Mouse (Mus musculus) left cerebral cortex, adult 2 months (tissue): ENCODE data around the gene Ppip5k2. TPM values are rescaled to one million over a fixed set of nuclear protein-coding genes. Genes with fewer than 3 reads are reported as not detected.

Experiments used
- DNase-seq, 2 experiments: peaks; one replicate each; pipeline ENCODE4 v3.0.0; 2021 to 2022; ENCODE audit warnings: low spot score in 2 of 2, mixed read lengths in 1 of 2; ENCODE audit errors: extremely low spot score in 1 of 2
- H3K27ac ChIP-seq: fragments of 200-600 bp; 2 replicates; pipeline ENCODE4 v1.8.1; 2022
- H3K4me3 ChIP-seq: fragments of 200-600 bp; 2 replicates; pipeline ENCODE4 v1.8.1; 2022
- CTCF ChIP-seq: fragments of 200-600 bp; IDR thresholded peaks from 2 replicates; pipeline ENCODE4 v1.8.1; 2022; ENCODE audit warnings: antibody characterized with exemption, mild to moderate bottlenecking, moderate library complexity
- intact Hi-C: fragments of 180-260 bp; cut with DNase I; formaldehyde crosslinking; loops from one replicate; pipeline ENCODE4 v1.15.1; 2025
- total RNA-seq, 2 experiments: library from RNA; stranded (reverse); gene quantifications; 2 replicates each; pipeline ENCODE4 v1.2.3; 2021

Gene Ppip5k2
- total RNA-seq, 2 experiments from 2014 or later = 27.2 to 30.5 TPM

GRCm38 (mm10) chr1:97748163-97748562, 22.0 kb downstream of the Ppip5k2 start:
- TF ChIP-seq CTCF = no peak
- no peak overlapping the region for H3K4me3 ChIP-seq
- H3K27ac ChIP-seq = no peak overlapping the region
- intact Hi-C loops = no loop called here
- DNase-seq = no peak

- intact Hi-C loops = no loop called here
- no peak overlapping the region for H3K27ac ChIP-seq
- no peak overlapping the region for H3K4me3 ChIP-seq
- TF ChIP-seq CTCF = no peak
- DNase-seq = no peak
Measured at GRCm38 (mm10) chr1:97746261-97746660, 23.9 kb downstream of the Ppip5k2 start.

DNA sequence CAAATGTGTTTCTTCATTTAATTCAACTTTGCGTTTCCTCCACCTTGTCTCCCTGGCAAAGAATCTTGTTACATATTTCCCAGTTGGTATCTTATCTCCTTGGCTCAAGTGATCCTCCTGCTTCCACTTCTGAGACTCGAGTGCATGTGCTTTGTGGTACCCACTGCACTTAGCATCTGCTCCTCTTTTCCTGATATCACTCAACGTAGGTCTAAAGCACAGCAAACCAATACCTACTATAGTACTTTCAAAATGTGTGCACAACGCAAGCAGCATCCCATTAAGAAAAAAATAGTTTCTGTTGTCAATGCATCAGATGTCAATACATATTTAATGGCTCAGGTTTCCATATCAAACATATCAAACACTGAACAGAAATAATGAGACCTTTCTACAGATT, 24.5 kb downstream of the Ppip5k2 start:
- no peak for DNase-seq
- Histone ChIP-seq H3K4me3 (no peak overlapping the region), H3K27ac (no peak overlapping the region)
- no peak for TF ChIP-seq CTCF
- intact Hi-C loops = no loop called here

DNA sequence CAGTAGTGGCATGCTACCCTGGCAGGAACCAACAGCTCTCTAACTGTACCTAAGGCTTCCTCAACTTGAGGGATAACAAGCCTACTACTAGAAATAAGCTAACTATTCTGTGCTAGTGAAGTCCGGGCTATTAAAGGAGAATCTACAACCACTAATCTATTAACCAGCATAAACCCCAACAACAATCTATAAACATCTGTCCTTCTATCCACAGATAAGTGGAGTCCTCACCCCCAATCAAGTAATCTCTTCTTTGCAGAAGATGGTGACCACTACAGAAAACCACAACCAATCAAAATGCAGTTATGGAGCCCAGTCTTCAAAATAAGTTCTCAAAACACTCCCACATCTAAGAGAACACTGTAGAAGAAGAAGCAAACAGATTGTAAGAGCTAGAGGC, 27.1 kb downstream of the Ppip5k2 start:
- Histone ChIP-seq H3K4me3 (no peak overlapping the region), H3K27ac (no peak overlapping the region)
- intact Hi-C loops = no loop called here
- no peak for TF ChIP-seq CTCF
- DNase-seq = no peak

DNA sequence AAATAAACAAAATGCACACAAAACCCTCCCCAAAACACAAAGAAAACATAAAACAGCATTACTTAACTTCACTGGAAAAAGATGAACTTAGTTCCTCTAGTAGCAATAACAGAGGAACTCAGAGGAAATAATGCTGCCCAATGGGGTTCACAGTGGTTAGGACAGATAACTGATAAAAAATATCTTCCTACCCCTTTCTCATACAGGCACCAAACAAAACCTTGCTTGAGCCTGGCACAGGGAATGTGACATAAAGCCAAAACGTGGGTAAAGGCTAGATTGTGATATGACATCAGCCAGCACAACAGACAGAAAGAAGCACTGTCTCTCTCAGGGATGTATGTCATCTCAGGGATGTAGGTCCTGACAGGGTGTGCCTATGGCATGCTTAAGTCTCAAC, 40.9 kb downstream of the Ppip5k2 start:
- intact Hi-C loops = no loop called here
- no peak overlapping the region for H3K4me3 ChIP-seq
- no peak overlapping the region for H3K27ac ChIP-seq
- no peak for TF ChIP-seq CTCF
- DNase-seq = no peak

DNA sequence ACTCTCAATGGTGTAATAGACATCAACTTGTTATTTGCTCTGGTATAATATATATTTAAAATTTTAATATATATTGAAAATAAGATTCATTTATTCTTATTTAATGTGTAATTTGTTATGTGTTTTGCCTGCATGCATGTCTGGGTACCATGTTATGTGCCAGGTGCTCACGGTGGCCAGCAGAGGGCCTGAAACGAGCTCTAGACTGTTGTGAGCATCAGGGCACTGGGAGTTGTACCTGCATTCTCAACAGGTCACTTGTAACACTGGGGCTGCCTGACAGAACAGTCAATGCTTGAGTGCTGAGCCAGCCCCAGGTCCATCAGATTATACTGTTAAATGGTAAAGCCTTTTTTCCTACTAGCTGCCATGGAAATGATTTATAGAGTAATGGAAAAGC, 43.5 kb downstream of the Ppip5k2 start:
- intact Hi-C loops = no loop called here
- Histone ChIP-seq H3K27ac (no peak overlapping the region), H3K4me3 (no peak overlapping the region)
- no peak for DNase-seq
- TF ChIP-seq CTCF = peak; percentile 42

DNA sequence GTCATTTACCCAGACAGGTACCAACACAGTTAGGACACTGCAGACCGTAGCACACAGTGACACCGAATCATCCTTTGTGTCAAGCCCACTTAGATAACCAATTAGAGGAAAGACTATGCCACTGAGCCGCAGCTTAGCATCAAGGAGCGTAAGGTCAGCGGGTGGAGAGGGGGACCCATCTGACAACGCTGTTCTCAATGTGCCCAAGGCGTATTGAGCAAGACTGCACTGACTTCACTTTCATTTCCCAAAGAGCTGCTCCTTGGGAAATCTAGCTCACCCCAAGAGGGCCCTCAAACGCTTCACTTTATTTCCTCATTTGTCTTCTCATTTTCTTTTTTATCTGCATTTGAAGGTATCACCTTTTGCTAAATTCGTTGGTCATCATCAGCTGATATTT, 51.8 kb downstream of the Ppip5k2 start:
- H3K4me3 ChIP-seq = no peak overlapping the region
- H3K27ac ChIP-seq = no peak overlapping the region
- no peak for DNase-seq
- intact Hi-C loops = no loop called here
- no peak for TF ChIP-seq CTCF

- intact Hi-C loops = no loop called here
- TF ChIP-seq CTCF = no peak
Measured at GRCm38 (mm10) chr1:97714334-97714868, 55.8 kb downstream of the Ppip5k2 start.

DNA sequence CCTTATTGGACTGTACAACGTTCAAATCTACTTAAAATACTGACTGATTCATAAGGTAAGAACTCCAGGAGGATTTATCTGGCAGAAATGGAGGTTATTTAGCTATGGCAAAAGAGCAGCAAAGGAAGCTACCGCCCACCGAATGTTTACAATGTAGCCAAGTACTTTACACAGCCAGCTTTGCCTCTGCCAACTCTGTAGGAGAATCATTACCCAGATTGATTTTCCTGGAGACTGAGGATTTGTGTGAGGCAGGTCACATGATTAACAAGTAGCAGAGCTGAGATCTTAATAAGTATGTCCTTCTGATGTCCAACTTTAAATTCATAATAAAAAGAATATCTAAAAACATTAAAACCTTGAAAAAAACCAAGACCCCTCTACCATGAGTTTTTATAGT, 59.7 kb downstream of the Ppip5k2 start:
- no peak for TF ChIP-seq CTCF
- Histone ChIP-seq H3K4me3 (no peak overlapping the region), H3K27ac (no peak overlapping the region)
- DNase-seq = no peak
- intact Hi-C loops = no loop called here

More at GRCm38 (mm10) chr1:97714334-97714868, 55.8 kb downstream of the Ppip5k2 start:
- H3K27ac ChIP-seq = no peak overlapping the region
- no peak for DNase-seq
- no peak overlapping the region for H3K4me3 ChIP-seq

DNA sequence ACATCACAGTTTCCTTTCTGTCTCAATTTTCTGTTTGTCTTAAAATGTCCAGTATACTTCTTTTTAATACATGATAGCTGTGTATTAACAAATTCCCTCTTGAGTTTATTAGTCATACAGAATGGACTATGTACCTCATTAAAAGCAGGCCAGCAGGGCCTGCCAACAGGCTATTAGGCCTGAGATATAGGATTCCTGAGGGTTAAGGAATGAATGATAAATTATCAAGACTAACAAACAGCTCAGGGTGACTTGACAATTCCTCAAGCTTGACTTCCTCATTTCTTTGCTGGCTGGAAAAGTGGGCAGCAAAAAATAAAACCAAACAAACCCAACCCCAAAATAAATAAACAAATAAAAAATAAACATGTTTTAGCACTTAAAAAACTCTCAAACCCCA, 64.8 kb downstream of the Ppip5k2 start:
- DNase-seq = no peak
- TF ChIP-seq CTCF = no peak
- no peak overlapping the region for H3K4me3 ChIP-seq
- H3K27ac ChIP-seq = no peak overlapping the region
- intact Hi-C loops = no loop called here

GRCm38 (mm10) chr1:97704646-97705045, 65.6 kb downstream of the Ppip5k2 start:
- intact Hi-C loops = no loop called here
- no peak for TF ChIP-seq CTCF
- Histone ChIP-seq H3K4me3 (no peak overlapping the region), H3K27ac (no peak overlapping the region)
- no peak for DNase-seq

- intact Hi-C loops = loop anchor here (10.0 kb wide), 1 partner anchor 854 kb away; no protein-coding TSS in a partner anchor
- H3K27ac ChIP-seq = no peak overlapping the region
- H3K4me3 ChIP-seq = no peak overlapping the region
- no peak for DNase-seq
- TF ChIP-seq CTCF = no peak
Measured at GRCm38 (mm10) chr1:97698956-97699570, 71.1 kb downstream of the Ppip5k2 start.

GRCm38 (mm10) chr1:97697273-97697672, 72.9 kb downstream of the Ppip5k2 start:
- intact Hi-C loops = loop anchor here (10.0 kb wide), 1 partner anchor 852 kb away; no protein-coding TSS in a partner anchor
- Histone ChIP-seq H3K4me3 (no peak overlapping the region), H3K27ac (no peak overlapping the region)
- TF ChIP-seq CTCF = no peak
- DNase-seq = no peak
